Mouse (Mus musculus) heart, adult 9 months (tissue): ENCODE results near the gene Cracr2a.

ENCODE experiments used
- DNase-seq, 2 experiments: peaks; one replicate each; pipeline ENCODE4 v3.0.0; 2022; ENCODE audit warnings: low spot score in 2 of 2

Cracr2a gene

GRCm38 (mm10) chr6:127565951-127566732 lies 5.0 kb downstream of the Cracr2a start:
- DNase-seq, result peak; percentile 80 to 86

- no peak for DNase-seq
Observed at GRCm38 (mm10) chr6:127571849-127572550, 10.9 kb downstream of the Cracr2a start.

- DNase-seq, result peak in 1 of 2 experiments; percentile 14
Observed at GRCm38 (mm10) chr6:127573779-127574463, 12.8 kb downstream of the Cracr2a start.

GRCm38 (mm10) chr6:127575194-127575593 lies 14.1 kb downstream of the Cracr2a start:
- DNase-seq, result no peak

DNA sequence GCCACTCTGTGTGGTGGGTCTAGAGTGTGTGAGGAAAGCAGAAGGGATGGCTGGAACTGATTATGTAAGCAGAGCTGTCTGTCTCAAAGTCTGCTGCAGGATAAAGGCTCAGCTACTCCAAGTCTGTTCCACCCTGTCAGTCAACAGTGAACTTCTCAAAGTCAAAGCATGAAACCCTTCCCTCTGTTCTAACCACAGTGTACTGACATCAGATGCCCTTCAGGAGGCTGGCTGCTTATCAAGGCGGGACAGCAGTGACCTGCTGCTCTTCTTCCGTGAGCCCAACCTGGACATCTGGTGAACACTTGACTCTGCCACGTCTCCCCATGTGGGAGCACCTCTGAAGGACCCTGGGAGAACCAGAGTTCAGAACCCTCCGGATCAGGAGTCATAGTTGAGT lies 16.6 kb downstream of the Cracr2a start:
- DNase-seq, result no peak

- DNase-seq, result no peak
Observed at GRCm38 (mm10) chr6:127578316-127578715, 17.2 kb downstream of the Cracr2a start.

GRCm38 (mm10) chr6:127578810-127579209 lies 17.7 kb downstream of the Cracr2a start:
- no peak for DNase-seq

DNA sequence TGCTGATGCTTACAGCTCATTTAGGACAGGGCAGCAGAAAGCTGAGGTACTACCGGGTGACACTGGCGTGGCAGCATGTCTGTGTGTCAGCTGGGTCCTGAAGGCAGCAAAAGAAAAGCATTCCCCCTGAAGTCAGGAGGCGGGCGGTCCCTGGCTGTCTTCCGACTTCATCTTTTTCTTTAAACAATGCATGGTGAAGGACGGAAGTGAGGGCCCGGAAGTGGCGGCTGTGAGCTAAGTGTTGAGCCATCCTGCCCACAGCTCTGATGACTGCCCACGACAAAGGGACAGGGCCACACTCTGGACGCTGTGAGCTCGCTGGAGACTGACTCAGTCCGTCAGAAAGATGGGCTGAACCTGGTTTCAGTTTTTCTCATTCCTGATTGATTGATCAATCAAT lies 20.8 kb downstream of the Cracr2a start:
- no peak for DNase-seq

- peak; percentile 37 to 75 for DNase-seq
Observed at GRCm38 (mm10) chr6:127582391-127583176, 21.4 kb downstream of the Cracr2a start.

- DNase-seq, result no peak
Observed at GRCm38 (mm10) chr6:127591467-127591866, 30.3 kb downstream of the Cracr2a start.

GRCm38 (mm10) chr6:127593487-127593886 lies 32.3 kb downstream of the Cracr2a start:
- no peak for DNase-seq

DNA sequence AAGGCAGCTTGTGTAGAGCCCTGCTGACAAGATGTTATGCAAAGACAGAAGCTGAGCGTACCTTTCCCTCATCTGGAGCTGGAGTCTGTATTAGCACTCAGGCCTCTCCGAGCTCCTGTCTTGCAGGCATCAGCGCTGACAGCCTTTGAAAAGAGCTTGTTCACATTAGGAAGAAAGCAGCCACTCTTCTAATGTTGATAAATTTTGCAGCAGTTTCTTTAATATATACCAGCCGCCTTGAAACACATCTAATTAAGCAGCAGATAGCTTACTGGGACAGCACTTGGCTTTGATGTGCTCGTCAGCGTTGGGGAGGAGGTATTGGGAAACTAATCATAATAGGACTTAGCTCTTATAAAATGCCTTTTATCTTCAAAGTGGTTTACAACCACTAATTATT lies 38.1 kb downstream of the Cracr2a start:
- DNase-seq, result no peak

DNA sequence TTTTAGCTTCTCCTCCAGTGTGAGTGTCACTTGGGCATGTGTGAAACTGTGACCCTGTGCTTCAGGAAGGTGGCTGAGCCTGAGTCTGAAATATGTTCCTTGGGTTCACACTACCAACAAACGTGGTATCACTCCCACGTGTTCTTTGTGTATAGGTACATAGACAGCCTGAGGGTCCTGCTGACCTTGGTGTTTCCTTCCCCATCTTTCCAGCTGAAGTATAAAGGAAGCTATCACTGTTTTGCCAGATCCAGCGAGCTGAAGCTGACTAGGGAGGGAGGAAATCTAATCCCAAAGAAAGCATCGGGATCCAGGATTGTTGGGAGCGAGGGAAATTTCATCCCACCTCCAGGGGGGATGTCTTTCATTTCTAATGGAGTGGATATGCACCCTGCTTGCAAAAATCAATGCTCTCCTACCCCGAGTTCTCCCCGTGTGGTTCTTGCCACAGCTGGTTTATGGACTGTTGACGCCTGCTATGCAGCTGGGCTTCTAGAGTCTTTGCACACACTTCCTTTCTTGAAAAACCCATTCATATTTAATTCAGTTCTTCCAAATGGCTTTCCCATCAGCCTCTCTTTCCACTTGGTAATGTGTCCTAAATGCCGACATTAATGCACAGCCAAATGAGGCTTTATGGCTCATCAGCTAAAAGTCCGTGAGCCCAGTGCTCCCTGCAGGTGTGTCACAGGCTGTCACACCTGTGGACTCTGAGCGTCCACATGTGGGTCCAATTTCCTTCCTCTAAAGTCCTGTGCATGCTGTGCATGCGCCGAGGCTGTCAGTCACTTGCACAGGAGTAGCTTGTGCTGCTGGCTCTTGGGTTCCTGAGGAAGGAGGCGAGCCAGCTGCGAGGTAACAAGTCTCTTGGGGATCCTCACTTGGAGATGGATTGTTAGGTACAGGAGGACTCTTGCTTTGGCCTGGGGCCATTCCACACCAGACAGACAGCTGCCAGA lies 44.2 kb downstream of the Cracr2a start:
- DNase-seq, result no peak

- DNase-seq, result no peak
Observed at GRCm38 (mm10) chr6:127609673-127610072, 48.5 kb downstream of the Cracr2a start.

DNA sequence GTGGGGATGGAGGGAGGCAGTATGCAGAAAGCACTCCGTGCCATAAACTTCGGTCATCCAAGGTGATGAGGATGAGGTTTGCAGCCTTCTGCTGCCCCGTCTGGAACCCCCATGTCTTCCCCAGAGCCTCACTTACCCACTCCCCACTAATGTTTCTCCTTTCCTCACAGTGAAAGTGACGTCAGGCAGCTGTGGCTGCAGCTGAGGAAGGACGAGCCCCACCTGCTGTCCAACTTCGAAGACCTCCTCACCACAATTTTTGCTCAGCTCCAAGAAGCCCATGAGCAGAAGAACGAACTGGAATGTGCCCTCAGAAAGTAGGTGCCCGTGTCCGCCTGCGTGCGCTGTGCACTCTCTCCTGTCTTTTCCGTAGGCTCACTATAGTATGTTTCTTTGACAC lies 50.1 kb downstream of the Cracr2a start:
- DNase-seq, result no peak

DNA sequence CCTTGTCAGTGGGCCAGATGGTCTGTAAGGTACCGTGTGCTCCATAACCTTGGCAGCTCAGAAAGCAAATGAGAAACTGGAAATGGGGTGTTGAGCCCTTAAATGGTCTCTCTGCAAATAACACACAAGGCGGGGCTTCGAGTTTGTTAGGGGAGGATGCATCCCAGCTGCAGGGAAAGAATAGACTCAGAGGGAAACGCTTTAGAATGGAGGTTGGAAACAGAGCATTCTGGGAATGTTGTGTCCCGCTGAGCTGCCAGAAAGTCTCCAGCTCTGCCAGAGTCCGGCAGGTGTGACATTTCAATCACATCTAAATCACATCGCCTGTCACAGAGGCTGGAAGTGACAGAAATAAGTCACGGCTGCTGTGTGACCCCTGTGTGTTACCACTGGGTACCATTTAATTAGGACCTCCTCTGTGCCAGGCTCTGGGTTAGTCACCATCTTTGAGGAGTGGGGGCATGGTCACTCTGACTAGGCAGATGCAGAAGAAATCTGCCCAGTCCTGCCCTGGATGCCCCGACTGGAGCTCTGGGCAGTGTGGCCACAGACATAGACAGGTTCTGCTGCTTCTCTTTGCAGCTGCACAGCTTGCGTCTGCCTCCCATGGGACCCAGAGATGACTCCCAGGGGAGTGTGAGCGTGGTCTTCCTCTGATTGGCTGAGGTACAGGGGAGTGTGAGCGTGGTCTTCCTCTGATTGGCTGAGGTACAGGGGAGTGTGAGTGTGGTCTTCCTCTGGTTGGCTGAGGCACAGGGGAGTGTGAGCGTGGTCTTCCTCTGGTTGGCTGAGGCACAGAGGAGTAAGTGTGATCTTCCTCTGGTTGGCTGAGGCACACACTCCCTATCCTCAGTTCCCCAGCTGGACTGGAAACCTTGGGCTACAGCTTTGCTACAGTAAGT lies 53.2 kb downstream of the Cracr2a start:
- peak; percentile 7 to 11 for DNase-seq

- no peak for DNase-seq
Observed at GRCm38 (mm10) chr6:127616623-127617022, 55.5 kb downstream of the Cracr2a start.

GRCm38 (mm10) chr6:127617258-127618025 lies 56.3 kb downstream of the Cracr2a start:
- DNase-seq, result no peak

- no peak for DNase-seq
Observed at GRCm38 (mm10) chr6:127618686-127619085, 57.5 kb downstream of the Cracr2a start.
